Mouse (Mus musculus): ENCODE results near the gene Wnt3a. TPM values are rescaled to one million over a fixed set of nuclear protein-coding genes. Genes with fewer than 3 reads are reported as not detected.

The Wnt3a gene
- polyA plus RNA-seq, 1 experiment, result not detected

DNA sequence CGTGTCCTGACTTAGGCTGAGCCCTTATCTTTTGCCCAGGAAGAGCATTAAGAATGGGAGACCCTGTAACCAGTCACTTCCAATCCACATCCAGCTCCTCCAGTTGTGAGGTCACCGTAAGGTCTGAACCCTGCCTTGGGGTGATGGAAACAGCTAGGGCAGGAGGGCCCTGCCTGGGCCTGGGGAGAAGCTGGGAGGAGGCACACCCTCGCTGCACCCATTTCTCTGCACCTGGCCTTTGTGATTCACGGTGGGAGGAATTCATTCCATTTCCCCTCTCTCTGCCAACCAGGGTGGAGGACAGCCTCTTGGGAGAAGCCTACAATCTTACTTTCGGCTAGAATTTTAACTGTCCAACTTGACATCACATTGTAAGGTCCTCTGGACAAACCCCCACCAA is 8.4 kb downstream of the Wnt3a start:
- no peak for TF ChIP-seq MYOD1 (IDR thresholded peaks at IDR 0.05; ENCODE audit: control insufficient read depth, insufficient read length, low read depth)
- TF ChIP-seq USF1 (IDR thresholded peaks at IDR 0.05; ENCODE audit: low read depth), result no peak
- no peak for TF ChIP-seq CTCF (IDR thresholded peaks at IDR 0.05; ENCODE audit: control insufficient read depth, insufficient read depth, insufficient read length)
- no peak for TF ChIP-seq CEBPB (IDR thresholded peaks at IDR 0.05; ENCODE audit: low read depth)
- no peak for TF ChIP-seq MAX (IDR thresholded peaks at IDR 0.05)
- TF ChIP-seq MYOG (IDR thresholded peaks at IDR 0.05; ENCODE audit: control insufficient read depth, extremely low read depth, insufficient read length), result no peak
- TF ChIP-seq FOSL1 (IDR thresholded peaks at IDR 0.05; ENCODE audit: insufficient read depth, low read length, poor library complexity, severe bottlenecking), result no peak
- no peaks in the 10 kb centered on the region for H3K79me3 ChIP-seq (ENCODE audit: low read depth)

DNA sequence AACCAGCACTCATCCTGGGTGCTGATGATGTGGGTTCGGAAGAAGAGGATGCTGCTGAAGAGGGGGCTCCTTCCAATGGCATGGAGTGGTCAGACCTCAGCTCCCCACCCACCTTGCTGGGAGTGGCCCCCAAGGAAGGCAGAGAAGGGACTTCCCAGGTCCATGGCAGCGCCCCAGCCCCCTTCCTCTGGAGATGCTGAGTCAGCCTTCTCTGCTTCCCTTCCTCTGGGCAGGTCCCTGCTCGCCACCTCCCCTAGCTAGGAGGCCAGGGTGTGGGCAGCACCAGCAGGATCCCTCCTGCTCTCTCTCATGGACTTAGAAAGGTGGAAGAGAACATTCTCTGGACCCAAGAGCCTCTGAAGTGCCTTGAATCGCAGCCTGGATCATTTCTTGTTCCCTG is 12.5 kb downstream of the Wnt3a start:
- H3K4me3 ChIP-seq (ENCODE audit: insufficient read depth, poor library complexity, severe bottlenecking), result no peak overlapping the region
- H3ac ChIP-seq (ENCODE audit: control insufficient read depth, insufficient read length, low read depth), result no peak overlapping the region
- TF ChIP-seq MYOG (IDR thresholded peaks at IDR 0.05; ENCODE audit: control insufficient read depth, extremely low read depth, insufficient read length) (no peak), CEBPB (IDR thresholded peaks at IDR 0.05; ENCODE audit: low read depth) (no peak), MYOD1 (IDR thresholded peaks at IDR 0.05; ENCODE audit: control insufficient read depth, insufficient read length, low read depth) (no peak), USF1 (IDR thresholded peaks at IDR 0.05; ENCODE audit: low read depth) (no peak), MAX (IDR thresholded peaks at IDR 0.05) (no peak), FOSL1 (IDR thresholded peaks at IDR 0.05; ENCODE audit: insufficient read depth, low read length, poor library complexity, severe bottlenecking) (no peak), CTCF (IDR thresholded peaks at IDR 0.05; ENCODE audit: control insufficient read depth, insufficient read depth, insufficient read length) (no peak)
- H3K27me3 ChIP-seq (ENCODE audit: control insufficient read depth, insufficient read depth, insufficient read length), result peaks cover 58% of the 10 kb centered on the region
- no peaks in the 10 kb centered on the region for H3K79me3 ChIP-seq (ENCODE audit: low read depth)
- no peaks in the 10 kb centered on the region for H3K36me3 ChIP-seq (ENCODE audit: control insufficient read depth, insufficient read depth)
- no peaks in the 10 kb centered on the region for H3K79me2 ChIP-seq (ENCODE audit: control insufficient read depth, insufficient read depth)

More for the DNA sequence above, 8.4 kb downstream of the Wnt3a start:
- peaks cover 71% of the 10 kb centered on the region for H3K27me3 ChIP-seq (ENCODE audit: control insufficient read depth, insufficient read depth, insufficient read length)
- H3ac ChIP-seq (ENCODE audit: control insufficient read depth, insufficient read length, low read depth), result no peak overlapping the region
- no peaks in the 10 kb centered on the region for H3K79me2 ChIP-seq (ENCODE audit: control insufficient read depth, insufficient read depth)
- H3K4me3 ChIP-seq (ENCODE audit: insufficient read depth, poor library complexity, severe bottlenecking), result no peak overlapping the region
- no peaks in the 10 kb centered on the region for H3K36me3 ChIP-seq (ENCODE audit: control insufficient read depth, insufficient read depth)

DNA sequence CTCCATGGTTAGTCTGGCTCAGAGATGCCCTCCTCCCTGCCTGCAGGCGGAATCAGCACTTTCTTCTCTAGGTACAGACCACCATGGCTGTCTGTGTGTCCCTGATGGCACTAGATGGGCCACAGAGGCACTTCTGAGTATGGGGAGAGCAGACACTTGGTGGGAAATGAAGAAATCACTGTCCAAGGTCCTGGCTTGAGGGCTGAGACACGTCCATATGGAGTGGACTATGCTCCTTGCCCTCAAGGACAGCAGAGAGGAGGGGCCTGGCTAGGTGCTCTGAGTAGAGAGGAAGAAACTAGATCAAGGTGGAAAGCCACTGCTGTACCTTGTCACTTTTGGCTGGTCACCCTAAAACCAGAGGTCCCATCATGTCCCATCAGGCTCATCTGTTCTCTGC is 13.7 kb downstream of the Wnt3a start:
- H3K79me3 ChIP-seq (ENCODE audit: low read depth), result no peaks in the 10 kb centered on the region
- peaks cover 62% of the 10 kb centered on the region for H3K27me3 ChIP-seq (ENCODE audit: control insufficient read depth, insufficient read depth, insufficient read length)
- H3K79me2 ChIP-seq (ENCODE audit: control insufficient read depth, insufficient read depth), result no peaks in the 10 kb centered on the region

DNA sequence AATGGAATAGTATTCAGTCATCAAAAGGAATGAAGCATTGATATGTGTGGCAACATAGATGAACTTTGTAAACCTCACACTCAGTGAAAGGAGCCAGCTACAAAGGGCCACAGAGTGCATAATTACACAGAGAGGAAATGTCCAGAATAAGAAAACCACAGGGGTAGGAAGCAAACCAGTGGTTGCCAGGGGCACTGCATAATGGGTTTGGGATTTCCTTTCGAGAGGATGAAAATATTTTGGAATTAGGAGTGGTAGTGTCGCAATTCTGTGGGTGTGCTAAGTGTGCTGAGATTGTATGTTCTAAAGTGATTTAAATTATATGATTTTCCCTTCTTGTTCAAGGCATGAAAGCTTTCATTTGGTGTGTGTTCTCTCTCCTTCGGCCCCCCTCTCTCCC is 16.4 kb downstream of the Wnt3a start:
- Histone ChIP-seq H3ac (ENCODE audit: control insufficient read depth, insufficient read length, low read depth) (no peak overlapping the region), H3K79me3 (ENCODE audit: low read depth) (no peaks in the 10 kb centered on the region), H3K36me3 (ENCODE audit: control insufficient read depth, insufficient read depth) (no peaks in the 10 kb centered on the region), H3K4me3 (ENCODE audit: insufficient read depth, poor library complexity, severe bottlenecking) (no peak overlapping the region), H3K27me3 (ENCODE audit: control insufficient read depth, insufficient read depth, insufficient read length) (peaks cover 39% of the 10 kb centered on the region), H3K79me2 (ENCODE audit: control insufficient read depth, insufficient read depth) (no peaks in the 10 kb centered on the region)
- no peak for TF ChIP-seq CEBPB (IDR thresholded peaks at IDR 0.05; ENCODE audit: low read depth)
- no peak for TF ChIP-seq FOSL1 (IDR thresholded peaks at IDR 0.05; ENCODE audit: insufficient read depth, low read length, poor library complexity, severe bottlenecking)
- no peak for TF ChIP-seq MYOG (IDR thresholded peaks at IDR 0.05; ENCODE audit: control insufficient read depth, extremely low read depth, insufficient read length)
- no peak for TF ChIP-seq CTCF (IDR thresholded peaks at IDR 0.05; ENCODE audit: control insufficient read depth, insufficient read depth, insufficient read length)
- TF ChIP-seq USF1 (IDR thresholded peaks at IDR 0.05; ENCODE audit: low read depth), result no peak
- no peak for TF ChIP-seq MYOD1 (IDR thresholded peaks at IDR 0.05; ENCODE audit: control insufficient read depth, insufficient read length, low read depth)
- no peak for TF ChIP-seq MAX (IDR thresholded peaks at IDR 0.05)

More for the DNA sequence above, 13.7 kb downstream of the Wnt3a start:
- Histone ChIP-seq H3K4me3 (ENCODE audit: insufficient read depth, poor library complexity, severe bottlenecking) (no peak overlapping the region), H3ac (ENCODE audit: control insufficient read depth, insufficient read length, low read depth) (no peak overlapping the region), H3K36me3 (ENCODE audit: control insufficient read depth, insufficient read depth) (no peaks in the 10 kb centered on the region)
- TF ChIP-seq MAX (IDR thresholded peaks at IDR 0.05), result no peak
- no peak for TF ChIP-seq CTCF (IDR thresholded peaks at IDR 0.05; ENCODE audit: control insufficient read depth, insufficient read depth, insufficient read length)
- TF ChIP-seq MYOD1 (IDR thresholded peaks at IDR 0.05; ENCODE audit: control insufficient read depth, insufficient read length, low read depth), result no peak
- TF ChIP-seq MYOG (IDR thresholded peaks at IDR 0.05; ENCODE audit: control insufficient read depth, extremely low read depth, insufficient read length), result no peak

DNA sequence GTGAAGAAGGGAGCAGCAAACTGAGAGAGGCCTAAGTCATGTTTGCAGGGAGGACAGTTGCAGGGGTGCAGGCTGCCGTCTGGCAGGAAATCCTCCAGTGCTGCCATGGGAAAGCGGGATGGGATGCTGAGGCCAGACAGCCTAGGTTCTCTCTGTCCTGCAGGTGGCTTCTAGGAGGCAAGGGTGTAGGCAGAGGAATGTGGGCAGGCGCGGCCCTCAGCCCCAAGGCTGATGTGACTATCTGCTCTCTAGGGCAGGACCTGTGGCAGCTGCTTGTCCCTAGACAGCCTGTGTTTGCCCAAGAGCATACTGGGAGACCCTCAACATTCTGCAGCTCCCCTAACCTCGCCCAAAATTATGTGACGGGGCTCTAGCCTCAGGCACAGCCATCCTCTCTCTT is 23.8 kb downstream of the Wnt3a start:
- Histone ChIP-seq H3K36me3 (ENCODE audit: control insufficient read depth, insufficient read depth) (no peaks in the 10 kb centered on the region), H3K27me3 (ENCODE audit: control insufficient read depth, insufficient read depth, insufficient read length) (peaks cover 52% of the 10 kb centered on the region), H3K79me2 (ENCODE audit: control insufficient read depth, insufficient read depth) (no peaks in the 10 kb centered on the region), H3K79me3 (ENCODE audit: low read depth) (no peaks in the 10 kb centered on the region), H3K4me3 (ENCODE audit: insufficient read depth, poor library complexity, severe bottlenecking) (no peak overlapping the region), H3ac (ENCODE audit: control insufficient read depth, insufficient read length, low read depth) (no peak overlapping the region)
- TF ChIP-seq MAX (IDR thresholded peaks at IDR 0.05) (no peak), USF1 (IDR thresholded peaks at IDR 0.05; ENCODE audit: low read depth) (no peak), CTCF (IDR thresholded peaks at IDR 0.05; ENCODE audit: control insufficient read depth, insufficient read depth, insufficient read length) (no peak)

DNA sequence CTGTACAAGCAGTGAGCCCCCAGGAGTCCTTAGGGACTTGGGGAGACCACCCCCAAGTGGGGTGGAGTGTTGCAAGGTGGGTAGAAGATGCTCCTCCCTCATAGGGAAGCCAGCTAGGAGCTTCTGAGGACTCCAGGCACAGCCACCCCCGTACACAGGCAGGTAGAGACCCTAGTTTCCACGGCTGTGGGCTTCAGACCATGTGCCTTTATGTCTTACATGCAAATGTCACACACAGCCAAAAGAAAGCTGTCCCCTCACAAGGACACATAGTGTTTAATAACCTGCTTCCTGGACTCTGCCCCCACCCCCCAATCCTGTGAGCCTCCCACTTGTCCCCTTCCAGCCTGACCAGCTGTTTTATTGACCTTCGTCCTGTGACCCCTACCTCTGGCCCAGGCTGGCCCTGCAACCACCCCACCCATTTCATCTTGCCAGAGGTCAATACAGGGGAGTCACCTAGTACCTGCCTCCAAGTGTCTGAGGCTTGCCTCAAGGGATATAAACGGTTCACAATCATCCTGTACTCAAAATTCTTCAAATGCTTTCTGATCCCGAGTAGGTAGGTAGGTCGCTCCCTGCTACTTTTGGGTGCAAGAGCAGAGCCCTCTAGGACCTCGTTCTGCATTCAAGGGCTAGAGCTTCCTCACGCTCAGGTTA is 25.3 kb downstream of the Wnt3a start:
- Histone ChIP-seq H3K36me3 (ENCODE audit: control insufficient read depth, insufficient read depth) (no peaks in the 10 kb centered on the region), H3K79me3 (ENCODE audit: low read depth) (no peaks in the 10 kb centered on the region), H3K79me2 (ENCODE audit: control insufficient read depth, insufficient read depth) (no peaks in the 10 kb centered on the region), H3K4me3 (ENCODE audit: insufficient read depth, poor library complexity, severe bottlenecking) (no peak overlapping the region), H3K27me3 (ENCODE audit: control insufficient read depth, insufficient read depth, insufficient read length) (peaks cover 65% of the 10 kb centered on the region), H3ac (ENCODE audit: control insufficient read depth, insufficient read length, low read depth) (no peak overlapping the region)
- TF ChIP-seq MAX (IDR thresholded peaks at IDR 0.05) (no peak), USF1 (IDR thresholded peaks at IDR 0.05; ENCODE audit: low read depth) (no peak), FOSL1 (IDR thresholded peaks at IDR 0.05; ENCODE audit: insufficient read depth, low read length, poor library complexity, severe bottlenecking) (no peak), MYOG (IDR thresholded peaks at IDR 0.05; ENCODE audit: control insufficient read depth, extremely low read depth, insufficient read length) (no peak), CEBPB (IDR thresholded peaks at IDR 0.05; ENCODE audit: low read depth) (no peak), CTCF (IDR thresholded peaks at IDR 0.05; ENCODE audit: control insufficient read depth, insufficient read depth, insufficient read length) (no peak), MYOD1 (IDR thresholded peaks at IDR 0.05; ENCODE audit: control insufficient read depth, insufficient read length, low read depth) (no peak)

All from C2C12 (cell line).